Mouse (Mus musculus): ENCODE measurements around the gene Fpr-rs7. TPM values are rescaled to one million over a fixed set of nuclear protein-coding genes. Genes with fewer than 3 reads are reported as not detected.

Fpr-rs7 gene
- total RNA-seq (2023): not detected

DNA sequence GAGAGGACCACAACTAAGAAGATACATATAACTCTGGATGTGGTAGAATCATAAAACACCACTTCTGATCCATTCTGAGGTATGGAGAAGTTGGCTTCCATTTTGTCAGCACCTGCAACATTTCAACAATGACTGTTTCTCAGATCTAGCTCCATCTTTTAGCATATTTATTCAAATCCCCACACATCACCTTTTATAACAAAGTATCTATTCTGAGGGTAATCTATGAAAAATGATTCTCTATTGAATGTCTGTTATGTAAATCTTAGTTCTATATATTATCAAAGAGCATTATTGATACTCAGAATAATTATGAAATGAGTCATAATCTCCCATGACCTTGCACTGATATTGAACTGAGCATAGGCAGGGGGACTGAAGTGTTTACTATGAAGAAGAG lies at the start of gene Fpr-rs7:
Gene Fpr-rs7 (minus strand): TSS at position 101 of the 400 bp plus-strand sequence.

Other genes starting within 250 kb of the Fpr-rs7 start
- gene Vmn2r104, start 65.9 kb downstream of the Fpr-rs7 start, total RNA-seq (2023): not detected
- gene Fpr-rs6, start 68.9 kb upstream of the Fpr-rs7 start, total RNA-seq (2023): not detected
- not detected for gene Vmn2r105, start 120.8 kb upstream of the Fpr-rs7 start, total RNA-seq (2023)
- not detected for gene Vmn2r106, start 171.3 kb upstream of the Fpr-rs7 start, total RNA-seq (2023)
- not detected for gene Vmn2r107, start 231.0 kb upstream of the Fpr-rs7 start, total RNA-seq (2023)

Measured in CD8-positive naive resting alpha-beta T cell, adult 57 days (primary cell).